Mouse (Mus musculus) erythroblast, embryonic 14.5 days (primary cell): ENCODE measurements around the gene Setdb1.

Source experiments
- GATA1 ChIP-seq: IDR thresholded peaks from 2 replicates; pipeline ENCODE4 v1.6.1; 2012; ENCODE audit warnings: low read length, inconsistent platforms, mixed read lengths
- TAL1 ChIP-seq: IDR thresholded peaks from 3 replicates; pipeline ENCODE4 v1.6.1; 2012; ENCODE audit warnings: low read length, inconsistent platforms, mixed read lengths

GRCm38 (mm10) chr3:95337345-95337744 lies 19.7 kb downstream of the Setdb1 start:
- TF ChIP-seq GATA1, result no peak
- TF ChIP-seq TAL1, result no peak
